Mouse (Mus musculus) embryonic facial prominence, embryonic 12.5 days (tissue): ENCODE measurements around the gene Slc6a6. TPM values are rescaled to one million over a fixed set of nuclear protein-coding genes. Genes with fewer than 3 reads are reported as not detected.

Experiments
- ATAC-seq: fragments of 200-750 bp; cut with Nextera tagmentation; 2 replicates; pipeline ENCODE4 v1.8.0; 2017; ENCODE audit not compliant: insufficient number of reproducible peaks, insufficient read depth, low FRiP score, low TSS enrichment
- H3K27ac ChIP-seq: fragments of 300-500 bp; sonication (generic); 2 replicates; pipeline ENCODE4 v1.5.1; 2016; ENCODE audit warnings: mild to moderate bottlenecking
- H3K27me3 ChIP-seq: fragments of 300-500 bp; sonication (generic); 2 replicates; pipeline ENCODE4 v1.6.1; 2016; ENCODE audit warnings: mild to moderate bottlenecking, moderate library complexity
- H3K36me3 ChIP-seq: fragments of 300-500 bp; sonication (generic); 2 replicates; pipeline ENCODE4 v1.6.1; 2016; ENCODE audit warnings: mild to moderate bottlenecking
- H3K4me1 ChIP-seq: fragments of 300-500 bp; sonication (generic); 2 replicates; pipeline ENCODE4 v1.6.1; 2016
- H3K4me2 ChIP-seq: fragments of 300-500 bp; sonication (generic); replicated peaks from 2 replicates; pipeline ENCODE4 v1.6.1; 2016; ENCODE audit warnings: mild to moderate bottlenecking, moderate library complexity
- H3K4me3 ChIP-seq: fragments of 300-500 bp; sonication (generic); 2 replicates; pipeline ENCODE4 v1.5.1; 2016; ENCODE audit warnings: mild to moderate bottlenecking
- H3K9ac ChIP-seq: fragments of 300-500 bp; sonication (generic); 2 replicates; pipeline ENCODE4 v1.6.1; 2016; ENCODE audit warnings: mild to moderate bottlenecking, moderate library complexity
- H3K9me3 ChIP-seq: fragments of 300-500 bp; sonication (generic); 2 replicates; pipeline ENCODE4 v1.6.1; 2016; ENCODE audit warnings: mild to moderate bottlenecking, moderate library complexity
- WGBS: fragments of 180-500 bp; shearing (Covaris S2); methylation state at CpG from one replicate; pipeline ENCODE4 v1.1.7; 2016; 5-methylcytosine and 5-hydroxymethylcytosine counted together
- polyA plus RNA-seq: library from polyadenylated mRNA; unstranded; fragments of >200 nt; fragmentation: Nextera tagmentation; extraction: Ambion mirVana; gene quantifications from 2 replicates; pipeline ENCODE4 v1.2.1, GENCODE M21; 2016

Slc6a6 gene
- polyA plus RNA-seq, 1 experiment from 2014 or later, result 67.5 TPM

DNA sequence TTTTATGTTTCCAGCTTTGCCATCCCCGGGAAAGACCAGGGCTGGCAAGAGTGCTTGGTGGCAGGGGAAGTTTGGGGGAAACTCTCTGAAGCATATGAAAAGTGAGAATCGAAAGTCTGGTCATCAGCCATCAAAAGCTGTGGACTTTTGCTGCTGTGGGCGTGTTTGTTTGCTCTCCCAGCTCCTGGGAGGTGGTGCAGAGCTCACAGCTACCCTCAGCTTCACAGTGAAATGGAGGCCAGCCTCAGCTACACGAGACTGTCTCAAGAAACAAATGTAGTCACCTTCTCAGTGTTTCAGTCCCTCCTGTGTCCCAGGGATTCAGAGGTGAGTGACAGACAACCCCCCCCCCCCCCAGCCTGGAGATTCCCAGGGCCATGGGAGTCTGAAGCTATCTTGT is 21.8 kb downstream of the Slc6a6 start:
- H3K4me1 ChIP-seq, result peaks cover 27% of the 10 kb centered on the region; the same call in 1 of the 2 replicates
- H3K9ac ChIP-seq, result no peak overlapping the region
- no peak for ATAC-seq
- H3K36me3 ChIP-seq, result peaks cover 37% of the 10 kb centered on the region
- WGBS, result 65% methylated on average over 4 of the region's 4 CpGs
- 0 out of 2 replicates have a peak overlapping the region, but pooled peaks have one; percentile 36 for H3K27ac ChIP-seq
- H3K27me3 ChIP-seq, result no peaks in the 10 kb centered on the region
- no peaks in the 10 kb centered on the region for H3K9me3 ChIP-seq
- no peak overlapping the region for H3K4me2 ChIP-seq
- no peak overlapping the region for H3K4me3 ChIP-seq

DNA sequence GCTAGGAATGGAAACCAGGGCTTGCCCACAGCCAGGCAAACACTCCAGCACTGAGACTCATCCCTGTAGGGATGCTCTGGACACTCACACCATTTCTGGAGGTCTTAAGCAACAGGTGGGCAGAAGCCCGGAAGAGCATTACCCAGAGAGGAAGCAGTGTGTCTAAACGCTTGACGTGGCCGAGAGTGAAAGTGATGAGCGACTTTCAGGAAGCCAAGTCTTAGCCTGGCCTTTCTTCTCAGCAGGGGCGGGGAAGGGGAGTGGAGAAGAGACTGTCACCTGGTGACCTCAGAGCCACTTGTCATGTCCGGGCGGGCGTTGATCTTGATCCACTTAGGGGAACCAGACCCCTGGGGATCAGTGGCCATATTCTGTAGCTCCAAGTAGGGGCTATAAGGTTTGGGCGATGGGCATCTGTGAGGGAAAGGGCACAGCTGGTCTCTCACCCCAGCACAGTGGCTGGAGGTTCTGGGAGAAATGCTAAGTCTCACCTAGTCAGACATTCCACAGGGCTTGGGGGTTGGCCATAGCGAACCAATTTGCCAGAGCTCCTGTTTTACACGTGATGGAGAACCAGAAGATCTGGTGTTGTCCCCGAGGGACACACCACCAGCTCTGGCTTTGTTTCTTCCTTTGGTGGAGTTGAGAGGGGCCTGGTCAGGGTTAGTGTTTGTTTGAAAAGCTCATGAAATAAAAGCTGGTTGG is 22.4 kb downstream of the Slc6a6 start:
- peaks cover 29% of the 10 kb centered on the region; the same call in 1 of the 2 replicates for H3K4me1 ChIP-seq
- ATAC-seq, result no peak
- H3K4me3 ChIP-seq, result no peak overlapping the region
- 60% methylated on average over 13 of the region's 13 CpGs for WGBS
- peaks cover 31% of the 10 kb centered on the region for H3K36me3 ChIP-seq
- H3K27ac ChIP-seq, result 0 out of 2 replicates have a peak overlapping the region, but pooled peaks have one; percentile 11
- H3K9ac ChIP-seq, result no peak overlapping the region
- H3K4me2 ChIP-seq, result no peak overlapping the region
- no peaks in the 10 kb centered on the region for H3K9me3 ChIP-seq
- H3K27me3 ChIP-seq, result no peaks in the 10 kb centered on the region

DNA sequence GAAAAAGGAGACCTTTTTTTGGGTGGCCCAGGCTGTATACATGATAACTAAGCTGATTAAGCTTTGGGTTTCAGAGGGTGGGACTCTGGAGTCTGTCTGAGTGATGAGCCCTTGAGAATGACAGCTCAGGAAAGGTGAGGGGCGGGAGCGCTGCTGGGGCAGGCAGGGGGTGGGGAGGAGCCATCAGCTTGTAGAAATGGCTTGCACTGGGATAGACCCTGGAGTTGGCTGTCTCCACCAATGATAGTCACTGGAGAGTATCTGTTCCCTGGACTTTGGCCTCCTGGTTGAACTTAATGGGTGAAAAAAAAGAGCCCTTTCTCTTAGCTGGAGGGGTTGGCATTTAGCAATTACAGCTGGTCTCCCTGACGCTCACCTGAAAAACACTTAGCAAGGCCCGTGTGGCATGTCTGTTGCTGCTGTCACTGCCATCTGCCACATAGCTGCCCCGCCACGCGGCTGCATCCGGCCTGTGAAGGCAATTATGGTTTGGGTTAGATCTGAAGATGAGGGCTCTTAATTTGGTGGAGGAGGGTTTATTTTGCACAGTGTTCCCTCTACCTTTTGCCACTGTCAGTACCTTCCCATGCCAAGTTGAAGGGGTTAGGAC is 23.5 kb downstream of the Slc6a6 start:
- no peak overlapping the region for H3K4me3 ChIP-seq
- no peak overlapping the region for H3K9ac ChIP-seq
- no peaks in the 10 kb centered on the region for H3K9me3 ChIP-seq
- H3K36me3 ChIP-seq, result peaks cover 33% of the 10 kb centered on the region
- no peak for ATAC-seq
- 67% methylated on average over 8 of the region's 8 CpGs for WGBS
- peaks cover 38% of the 10 kb centered on the region for H3K4me1 ChIP-seq
- no peaks in the 10 kb centered on the region for H3K27me3 ChIP-seq
- H3K4me2 ChIP-seq, result no peak overlapping the region
- peak overlapping the region; percentile 63 for H3K27ac ChIP-seq

DNA sequence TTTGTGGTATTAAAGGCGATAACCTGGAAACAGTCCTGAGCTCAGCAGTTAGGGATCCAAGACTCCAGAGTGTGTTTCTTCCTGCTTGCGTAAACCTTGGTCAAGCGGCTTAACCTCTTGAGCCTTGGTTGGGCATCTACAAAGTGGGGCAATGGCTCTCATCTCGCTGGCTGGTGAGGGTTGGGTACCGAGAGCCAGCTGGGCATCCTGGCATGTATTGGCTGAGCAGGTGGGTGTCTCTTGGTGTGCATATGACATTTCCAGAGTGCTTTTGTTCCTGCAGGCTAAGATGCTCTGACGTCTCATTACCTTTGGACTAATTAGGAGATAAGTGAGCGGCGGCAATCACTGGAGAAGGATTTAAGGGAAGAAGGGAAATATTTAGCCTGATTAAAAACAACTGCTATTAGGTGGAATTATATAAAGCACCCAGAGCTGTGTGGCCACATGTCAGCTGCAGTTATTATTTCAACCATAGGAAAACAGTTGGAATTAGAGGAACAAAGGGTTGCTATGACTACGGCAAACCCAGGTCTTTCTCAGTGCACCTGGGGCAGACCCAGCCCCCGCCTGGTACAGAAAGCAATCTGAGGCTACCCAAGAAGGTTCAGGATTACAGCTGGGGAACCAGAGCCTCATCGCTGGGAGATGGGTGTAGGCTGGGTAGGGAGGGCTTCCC is 24.2 kb downstream of the Slc6a6 start:
- Histone ChIP-seq H3K4me3 (no peak overlapping the region), H3K4me2 (no peak overlapping the region), H3K27ac (peak overlapping the region; percentile 63), H3K9ac (no peak overlapping the region), H3K9me3 (no peaks in the 10 kb centered on the region), H3K27me3 (no peaks in the 10 kb centered on the region), H3K4me1 (peaks cover 45% of the 10 kb centered on the region), H3K36me3 (peaks cover 33% of the 10 kb centered on the region)
- WGBS, result 72% methylated on average over 11 of the region's 11 CpGs
- ATAC-seq, result peak; percentile 57; the same call in 1 of the 2 replicates

DNA sequence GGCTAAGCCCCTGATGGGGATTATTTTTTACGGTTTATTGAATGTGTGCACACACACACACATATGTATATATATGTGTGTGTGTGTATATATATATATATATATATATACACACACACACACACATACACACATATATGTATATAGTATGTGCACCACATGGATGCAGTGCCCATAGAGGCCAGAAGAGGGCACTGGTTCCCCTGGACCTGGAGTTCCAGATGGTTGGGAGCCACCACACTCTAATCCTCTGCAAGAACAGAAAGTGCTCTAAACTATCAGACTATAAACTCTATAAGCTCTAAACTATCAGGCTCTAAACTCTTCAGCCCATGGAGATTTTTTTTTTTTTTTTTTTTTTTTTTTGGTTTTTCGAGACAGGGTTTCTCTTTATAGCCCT is 25.1 kb downstream of the Slc6a6 start:
- Histone ChIP-seq H3K9ac (no peak overlapping the region), H3K9me3 (no peaks in the 10 kb centered on the region), H3K27me3 (no peaks in the 10 kb centered on the region), H3K4me3 (no peak overlapping the region), H3K36me3 (peaks cover 27% of the 10 kb centered on the region), H3K27ac (no peak overlapping the region), H3K4me1 (peaks cover 54% of the 10 kb centered on the region), H3K4me2 (no peak overlapping the region)
- WGBS, result 86% methylated on average over 2 of the region's 2 CpGs
- no peak for ATAC-seq

DNA sequence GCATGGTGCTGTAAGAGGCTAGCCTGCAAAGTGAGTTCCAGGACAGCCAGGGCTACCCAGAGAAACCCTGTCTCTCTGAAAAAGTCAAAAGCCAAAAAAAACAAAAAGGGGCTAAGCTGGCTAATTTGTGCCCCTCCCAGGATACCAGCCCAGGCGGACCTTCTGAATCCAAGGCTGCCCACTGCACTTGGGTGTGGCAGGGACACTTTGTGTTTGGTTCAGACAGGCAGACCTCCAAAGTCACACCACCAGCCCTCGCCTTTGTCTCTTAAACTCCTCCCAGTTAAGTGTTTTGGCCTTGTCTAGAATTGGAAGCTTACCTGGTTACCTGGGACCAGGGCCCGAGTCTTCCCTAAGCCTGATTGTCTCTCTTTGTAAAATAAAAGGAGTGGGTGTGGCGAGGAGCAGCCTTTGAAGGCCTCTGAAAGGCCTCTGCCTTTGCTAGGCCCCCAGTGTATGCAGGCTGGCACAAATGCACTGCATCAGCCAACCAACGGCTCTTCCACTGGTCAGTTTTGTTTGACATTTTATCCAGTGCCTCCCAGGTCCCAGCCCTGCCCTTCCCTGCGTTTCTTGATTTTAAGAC is 26.6 kb downstream of the Slc6a6 start:
- Histone ChIP-seq H3K36me3 (peaks cover 23% of the 10 kb centered on the region), H3K4me1 (peaks cover 53% of the 10 kb centered on the region), H3K9me3 (no peaks in the 10 kb centered on the region), H3K27ac (0 out of 2 replicates have a peak overlapping the region, but pooled peaks have one; percentile 30), H3K4me3 (no peak overlapping the region), H3K4me2 (no peak overlapping the region), H3K27me3 (no peaks in the 10 kb centered on the region), H3K9ac (no peak overlapping the region)
- ATAC-seq, result no peak
- WGBS, result 56% methylated on average over 6 of the region's 6 CpGs

DNA sequence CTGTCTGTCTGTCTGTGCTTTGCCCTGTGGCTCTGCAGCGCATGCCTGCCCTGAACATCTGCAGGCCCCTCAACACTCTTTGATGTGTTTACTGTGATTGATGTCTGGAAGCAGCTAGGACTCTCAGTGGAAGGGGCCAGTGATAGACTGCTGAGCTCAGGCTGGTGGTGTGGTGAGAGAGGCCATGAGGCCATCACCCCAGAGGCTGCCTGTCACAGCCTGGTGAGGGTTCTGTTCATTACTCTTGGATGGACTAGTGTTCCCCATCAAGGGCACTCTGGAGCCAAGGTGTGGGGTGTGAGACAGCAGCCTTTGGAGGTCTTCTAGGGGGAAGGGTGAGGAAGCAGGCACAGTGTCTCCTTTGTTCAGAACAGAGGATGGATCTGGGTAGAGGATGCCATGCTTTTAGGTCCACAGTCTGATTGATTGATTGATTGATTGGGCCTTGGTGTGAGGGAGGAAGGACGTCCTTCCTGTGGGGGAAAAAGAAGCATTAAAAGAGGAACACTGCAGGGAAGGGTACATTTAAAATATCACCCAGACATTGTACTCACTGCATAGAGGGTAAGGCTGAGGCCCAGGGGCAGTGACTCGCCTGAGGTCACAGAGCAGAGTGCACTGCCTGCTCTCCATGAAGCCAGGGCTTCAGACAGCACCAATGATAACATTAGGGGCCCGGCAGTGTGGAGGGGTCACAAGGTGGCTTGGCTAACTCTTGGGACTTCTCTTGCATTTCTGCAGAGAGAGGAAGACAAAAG is 28.4 kb downstream of the Slc6a6 start:
- Histone ChIP-seq H3K36me3 (peaks cover 23% of the 10 kb centered on the region), H3K9me3 (no peaks in the 10 kb centered on the region), H3K27me3 (no peaks in the 10 kb centered on the region), H3K4me2 (no peak overlapping the region), H3K4me1 (peaks cover 35% of the 10 kb centered on the region), H3K9ac (no peak overlapping the region), H3K27ac (peak overlapping the region; percentile 79), H3K4me3 (no peak overlapping the region)
- WGBS, result 24% methylated on average over 4 of the region's 4 CpGs
- ATAC-seq, result no peak

DNA sequence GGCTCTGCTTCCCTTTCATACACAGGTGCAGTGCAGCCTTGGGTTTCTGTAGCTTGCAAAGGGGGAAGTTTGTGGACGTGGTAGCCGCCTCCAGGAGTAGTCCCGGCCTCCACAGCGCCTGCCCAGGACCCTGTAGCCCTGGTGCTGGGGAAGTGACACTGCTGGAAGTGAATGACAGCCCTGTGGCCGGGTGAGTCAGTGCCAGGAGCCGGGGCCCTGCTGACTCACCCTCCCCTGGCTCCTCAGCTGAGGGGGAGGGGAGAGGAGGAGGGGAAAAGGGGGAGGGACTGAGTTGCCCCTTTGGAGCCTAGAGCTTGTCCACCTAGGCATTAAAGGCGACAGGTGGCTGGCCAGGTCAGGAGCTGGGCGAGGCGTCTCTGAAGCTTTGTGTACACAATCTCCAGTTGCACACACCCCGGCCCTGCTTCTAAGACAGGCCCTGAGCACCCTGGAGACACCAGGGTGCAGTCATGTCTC is 29.0 kb downstream of the Slc6a6 start:
- no peak for ATAC-seq
- Histone ChIP-seq H3K36me3 (peaks cover 23% of the 10 kb centered on the region), H3K9me3 (no peaks in the 10 kb centered on the region), H3K4me3 (no peak overlapping the region), H3K4me1 (peaks cover 29% of the 10 kb centered on the region), H3K27me3 (no peaks in the 10 kb centered on the region), H3K4me2 (no peak overlapping the region), H3K27ac (peak overlapping the region; percentile 79), H3K9ac (no peak overlapping the region)
- WGBS, result 7% methylated on average over 10 of the region's 10 CpGs

DNA sequence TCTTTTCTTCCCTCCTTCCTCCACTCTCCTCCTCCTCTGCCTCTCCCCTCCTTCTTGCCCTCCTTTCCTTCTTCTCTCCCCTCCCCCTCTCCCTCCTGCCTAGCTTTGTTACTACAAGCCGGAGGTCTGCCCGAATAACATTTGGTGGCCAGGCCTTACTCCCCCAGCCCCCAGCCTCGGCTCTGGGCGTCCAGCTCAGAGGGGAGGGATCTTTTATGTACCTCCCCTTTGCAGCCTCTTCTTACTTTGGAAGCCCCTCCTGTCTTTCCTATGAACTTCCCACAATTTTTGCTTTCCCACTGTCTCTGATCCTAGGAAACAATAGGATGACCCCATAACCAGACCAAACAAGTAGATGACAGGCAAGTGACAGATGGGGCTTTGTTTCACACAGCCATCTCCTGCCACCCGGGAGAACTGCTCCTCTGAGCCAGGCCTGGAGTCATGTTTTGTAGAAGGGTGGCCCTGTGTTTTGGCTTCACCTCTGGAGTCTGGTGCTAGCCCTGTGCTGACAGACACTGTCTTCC is 29.6 kb downstream of the Slc6a6 start:
- Histone ChIP-seq H3K9ac (no peak overlapping the region; the same call in 1 of the 2 replicates), H3K4me1 (peaks cover 32% of the 10 kb centered on the region), H3K9me3 (no peaks in the 10 kb centered on the region), H3K27me3 (no peaks in the 10 kb centered on the region), H3K4me3 (no peak overlapping the region), H3K4me2 (no peak overlapping the region), H3K27ac (peak overlapping the region; percentile 79), H3K36me3 (peaks cover 20% of the 10 kb centered on the region)
- 8% methylated on average over 5 of the region's 5 CpGs for WGBS
- no peak for ATAC-seq

DNA sequence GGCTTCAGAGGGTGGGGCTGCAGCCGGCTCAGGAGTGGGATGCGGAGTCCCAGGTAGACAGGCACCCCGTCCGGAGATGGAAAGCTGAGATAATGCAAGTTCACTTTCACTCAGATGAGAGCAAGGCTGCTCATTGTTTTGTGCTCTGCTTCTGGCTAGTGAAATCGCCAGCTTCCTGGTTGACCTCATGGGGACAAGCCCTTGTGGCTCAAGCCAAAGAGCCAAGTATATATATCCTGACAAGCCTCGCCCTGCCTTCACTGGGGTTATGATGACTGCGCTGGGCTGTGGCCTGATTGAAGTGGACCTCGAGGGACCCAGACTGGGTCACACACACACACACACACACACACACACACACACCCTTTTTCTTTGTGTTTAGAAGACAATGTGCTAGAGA is 31.2 kb downstream of the Slc6a6 start:
- H3K9me3 ChIP-seq, result no peaks in the 10 kb centered on the region
- no peak for ATAC-seq
- H3K4me2 ChIP-seq, result no peak overlapping the region
- H3K27ac ChIP-seq, result no peak overlapping the region
- 83% methylated on average over 8 of the region's 8 CpGs for WGBS
- no peaks in the 10 kb centered on the region for H3K27me3 ChIP-seq
- no peak overlapping the region for H3K9ac ChIP-seq
- no peak overlapping the region for H3K4me3 ChIP-seq
- H3K4me1 ChIP-seq, result peaks cover 48% of the 10 kb centered on the region
- H3K36me3 ChIP-seq, result peaks cover 14% of the 10 kb centered on the region; the same call in 1 of the 2 replicates
